Mouse (Mus musculus) small intestine, adult 2 months (tissue): ENCODE data around the gene Stk38. TPM values are rescaled to one million over a fixed set of nuclear protein-coding genes. Genes with fewer than 3 reads are reported as not detected.

Source experiments
- H3K27ac ChIP-seq: fragments of 200-500 bp; 2 replicates; pipeline ENCODE4 v1.5.1; 2012; ENCODE audit warnings: low read depth, low read length, control low read depth, inconsistent platforms; ENCODE audit not compliant: insufficient read depth
- H3K27me3 ChIP-seq: fragments of 200-500 bp; 2 replicates; pipeline ENCODE4 v1.6.1; 2012; ENCODE audit warnings: mild to moderate bottlenecking, moderate library complexity, low read length, inconsistent platforms; ENCODE audit not compliant: control insufficient read depth, insufficient read depth
- H3K36me3 ChIP-seq: fragments of 200-500 bp; 2 replicates; pipeline ENCODE4 v1.6.1; 2012; ENCODE audit warnings: mild to moderate bottlenecking, low read length, control low read depth, inconsistent platforms; ENCODE audit not compliant: control insufficient read depth, insufficient read depth
- H3K4me1 ChIP-seq: fragments of 200-500 bp; 2 replicates; pipeline ENCODE4 v1.6.1; 2012; ENCODE audit warnings: low read length, inconsistent platforms, mixed read lengths; ENCODE audit not compliant: control insufficient read depth, insufficient read depth, insufficient read length
- H3K4me3 ChIP-seq: fragments of 200-500 bp; 2 replicates; pipeline ENCODE4 v1.5.1; 2012; ENCODE audit warnings: low read depth, mild to moderate bottlenecking, control low read depth, inconsistent platforms, low read length, moderate library complexity
- CTCF ChIP-seq: fragments of 200-500 bp; IDR thresholded peaks from 2 replicates; pipeline ENCODE4 v1.5.1; 2012; ENCODE audit warnings: low read depth, mild to moderate bottlenecking, control low read depth, inconsistent platforms, low read length, moderate library complexity, mixed read lengths; ENCODE audit not compliant: insufficient replicate concordance, insufficient read length; ENCODE audit errors: extremely low read depth
- POLR2A ChIP-seq: fragments of 200-500 bp; IDR thresholded peaks from 2 replicates; pipeline ENCODE4 v1.6.1; 2012; ENCODE audit warnings: low read depth, mild to moderate bottlenecking, control low read depth, inconsistent platforms, low read length, moderate library complexity
- WGBS: fragments of 180-500 bp; shearing (Covaris S2); methylation state at CpG from one replicate; pipeline ENCODE4 v1.1.7; 2018; 5-methylcytosine and 5-hydroxymethylcytosine counted together
- polyA plus RNA-seq: library from polyadenylated mRNA; depleted of rRNA; stranded (reverse); fragments of >200 nt; gene quantifications from 2 replicates; pipeline ENCODE4 v1.2.3, GENCODE M21; 2012; rRNA removed

Gene Stk38
- 35.5 and 105 TPM in 2 replicates for polyA plus RNA-seq

DNA sequence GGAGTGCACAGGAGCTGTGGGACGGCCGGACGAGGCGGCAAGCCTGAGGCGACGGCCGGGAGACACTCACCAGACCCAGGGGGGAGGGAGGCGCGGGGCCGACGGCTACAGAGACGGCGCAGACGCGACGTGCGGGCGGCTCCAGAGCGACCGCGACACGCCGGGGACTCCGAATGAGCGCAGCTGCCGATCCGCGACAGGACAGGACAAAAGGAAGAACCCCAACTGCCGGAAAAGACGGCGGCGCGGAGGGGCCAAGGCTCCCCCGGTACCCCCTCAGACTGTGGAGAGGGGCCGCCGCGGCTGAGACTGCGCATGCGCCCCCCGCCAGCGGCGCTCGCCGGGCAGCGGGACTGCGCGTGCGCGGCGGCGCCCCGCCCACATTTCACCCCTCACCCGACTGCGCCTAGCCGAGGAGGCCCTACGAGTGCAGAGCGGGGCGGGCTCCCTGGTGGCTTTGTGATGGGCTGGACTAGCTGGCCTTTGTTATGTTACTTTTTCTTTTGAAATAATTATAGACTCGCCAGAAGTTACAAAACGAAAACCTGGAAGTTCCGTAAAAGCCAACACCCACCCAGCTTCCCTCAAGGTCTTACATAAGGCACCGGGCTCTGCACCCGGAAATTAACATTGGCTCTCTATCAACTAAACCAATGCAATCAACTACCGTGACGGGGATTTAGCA is at the start of gene Stk38:
TSS of gene Stk38 (minus strand) at position 355 of the 685 bp plus-strand sequence.
- under 1% methylated on average over 63 of the region's 65 CpGs for WGBS
- peak within 1 kb of the TSS; percentile 88 for H3K27ac ChIP-seq
- H3K4me1 ChIP-seq: peaks cover 10% of the 10 kb centered on the region; the same call in 1 of the 2 replicates
- H3K36me3 ChIP-seq: no peaks in the 10 kb centered on the region
- H3K27me3 ChIP-seq: no peaks in the 10 kb centered on the region
- peak within 1 kb of the TSS; percentile 75 for H3K4me3 ChIP-seq
- no peak for TF ChIP-seq CTCF
- TF ChIP-seq POLR2A: peak; percentile 84; the same call in 1 of the 2 replicates

DNA sequence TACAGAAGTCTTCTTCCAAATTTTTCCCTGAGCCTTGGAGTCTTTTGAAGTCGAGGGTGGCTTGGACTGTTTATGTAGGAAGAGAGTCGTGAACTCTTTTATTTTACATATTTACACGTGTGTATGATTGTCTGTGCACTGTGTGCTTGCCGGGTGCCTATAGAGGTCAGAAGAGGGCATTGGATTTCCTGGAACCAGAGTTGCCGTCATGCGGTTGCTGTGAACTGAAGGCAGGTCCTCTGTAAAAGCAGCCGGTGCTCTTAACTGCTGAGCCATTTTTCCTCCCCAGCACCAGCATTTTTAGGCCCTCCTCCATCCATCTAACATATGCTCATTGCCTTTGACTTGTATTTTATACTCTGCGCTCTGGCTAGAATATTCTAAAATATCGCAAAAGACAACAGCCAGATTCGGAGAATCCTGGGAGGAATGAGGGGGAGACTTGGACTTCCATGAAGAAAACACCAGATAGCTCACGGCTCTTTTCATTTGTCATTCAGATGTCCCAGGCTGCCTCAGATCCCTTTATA is 49.6 kb upstream of the Stk38 start:
- no peak overlapping the region for H3K4me3 ChIP-seq
- TF ChIP-seq CTCF (no peak), POLR2A (no peak)
- no peaks in the 10 kb centered on the region for H3K36me3 ChIP-seq
- H3K27me3 ChIP-seq: no peaks in the 10 kb centered on the region
- WGBS: 83% methylated on average over 11 of the region's 11 CpGs
- peaks cover 39% of the 10 kb centered on the region for H3K4me1 ChIP-seq
- no peak overlapping the region for H3K27ac ChIP-seq

DNA sequence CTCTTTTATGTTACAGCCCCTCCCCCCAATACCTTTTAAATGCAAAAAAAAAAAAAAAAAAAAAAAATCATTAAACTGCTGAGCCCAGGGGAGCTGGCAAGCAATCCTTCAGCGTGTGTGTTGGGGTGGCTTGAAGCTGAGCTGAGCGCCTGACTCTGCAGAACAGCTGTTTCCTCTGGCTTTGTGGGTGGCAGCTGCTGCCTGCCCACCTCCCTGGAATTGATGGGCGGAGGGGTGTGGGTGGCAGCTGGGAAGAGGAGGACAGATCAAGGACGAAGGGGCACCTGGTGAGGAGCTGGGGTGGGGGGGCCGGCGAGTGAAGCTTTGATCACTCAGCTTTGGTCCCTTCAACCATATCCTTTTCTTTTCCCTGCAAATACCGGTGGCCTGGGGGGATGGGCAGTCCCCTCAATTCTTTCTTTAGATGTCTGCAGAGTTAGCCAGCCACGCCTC is 48.9 kb upstream of the Stk38 start:
- H3K4me1 ChIP-seq: peaks cover 39% of the 10 kb centered on the region
- H3K36me3 ChIP-seq: no peaks in the 10 kb centered on the region
- H3K27me3 ChIP-seq: no peaks in the 10 kb centered on the region
- no peak overlapping the region for H3K27ac ChIP-seq
- no peak overlapping the region for H3K4me3 ChIP-seq
- 54% methylated on average over 8 of the region's 8 CpGs for WGBS
- TF ChIP-seq POLR2A (no peak), CTCF (no peak)

DNA sequence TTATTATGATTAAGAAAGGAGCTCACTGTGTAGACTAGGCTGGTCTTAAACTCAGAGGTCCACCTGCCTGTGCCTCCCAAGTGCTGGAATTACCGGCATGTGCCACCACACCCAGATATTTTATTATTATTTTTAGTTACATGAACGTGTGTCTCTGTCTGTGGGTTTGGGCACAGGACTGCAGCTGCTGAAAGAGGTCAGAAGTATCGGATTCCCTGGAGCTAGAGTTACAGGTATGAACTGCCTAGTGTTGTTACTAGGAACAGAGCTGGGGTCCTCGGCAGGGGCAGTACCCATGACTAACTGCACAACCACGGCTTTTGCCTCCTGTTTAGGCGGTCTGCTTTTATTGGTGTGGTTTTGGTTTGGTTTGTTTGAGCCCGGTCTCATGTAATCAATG is 48.4 kb upstream of the Stk38 start:
- Histone ChIP-seq H3K4me1 (peaks cover 39% of the 10 kb centered on the region), H3K4me3 (no peak overlapping the region), H3K27me3 (no peaks in the 10 kb centered on the region), H3K36me3 (no peaks in the 10 kb centered on the region), H3K27ac (no peak overlapping the region)
- 30% methylated on average over 7 of the region's 7 CpGs for WGBS
- TF ChIP-seq POLR2A (no peak), CTCF (no peak)

DNA sequence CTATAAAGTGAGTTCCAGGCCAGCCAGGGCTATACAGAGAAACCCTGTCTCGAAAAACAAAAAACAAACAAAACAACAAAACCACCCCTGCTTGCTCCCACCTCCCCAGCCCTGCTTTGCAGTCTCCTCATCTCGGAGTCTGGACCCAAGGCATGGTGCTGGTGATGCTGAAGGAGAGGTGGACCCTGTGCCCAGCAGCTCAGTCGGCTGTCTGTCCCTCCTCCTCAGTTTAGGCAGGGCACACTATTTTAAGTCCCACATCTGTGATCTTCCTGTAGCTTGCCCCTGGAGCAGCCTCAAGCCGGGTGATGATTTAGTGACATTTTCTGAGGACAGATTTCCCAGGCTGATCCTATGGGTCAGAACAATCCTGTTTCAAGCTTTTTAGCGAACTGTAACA is 47.8 kb upstream of the Stk38 start:
- TF ChIP-seq POLR2A (no peak), CTCF (no peak)
- Histone ChIP-seq H3K4me3 (no peak overlapping the region), H3K27me3 (no peaks in the 10 kb centered on the region), H3K4me1 (peaks cover 44% of the 10 kb centered on the region), H3K27ac (no peak overlapping the region), H3K36me3 (no peaks in the 10 kb centered on the region)
- WGBS: 81% methylated on average over 5 of the region's 5 CpGs

DNA sequence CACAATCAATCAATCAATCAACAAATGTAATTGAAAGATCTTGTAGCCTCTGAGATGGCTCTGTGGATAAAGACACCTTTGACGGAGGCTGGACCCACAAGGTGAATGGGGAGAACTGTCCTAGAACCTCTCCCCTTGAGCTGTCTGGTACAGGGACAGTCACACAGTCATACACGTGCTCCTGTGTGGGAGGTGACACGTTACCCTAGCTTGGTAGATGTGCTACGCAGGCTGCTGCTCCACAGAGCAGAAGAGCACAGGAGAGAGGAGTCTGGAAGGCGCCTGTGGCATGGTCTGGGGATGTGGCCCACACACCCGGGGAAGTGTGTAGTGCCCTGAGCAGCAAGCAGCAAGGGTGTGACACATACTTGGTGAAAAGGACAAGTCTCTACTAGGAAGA is 46.6 kb upstream of the Stk38 start:
- TF ChIP-seq POLR2A (no peak), CTCF (no peak)
- H3K4me1 ChIP-seq: peaks cover 41% of the 10 kb centered on the region
- H3K27ac ChIP-seq: peak overlapping the region; percentile 77; the same call in 1 of the 2 replicates
- 73% methylated on average over 6 of the region's 6 CpGs for WGBS
- H3K4me3 ChIP-seq: no peak overlapping the region
- H3K36me3 ChIP-seq: no peaks in the 10 kb centered on the region
- no peaks in the 10 kb centered on the region for H3K27me3 ChIP-seq

DNA sequence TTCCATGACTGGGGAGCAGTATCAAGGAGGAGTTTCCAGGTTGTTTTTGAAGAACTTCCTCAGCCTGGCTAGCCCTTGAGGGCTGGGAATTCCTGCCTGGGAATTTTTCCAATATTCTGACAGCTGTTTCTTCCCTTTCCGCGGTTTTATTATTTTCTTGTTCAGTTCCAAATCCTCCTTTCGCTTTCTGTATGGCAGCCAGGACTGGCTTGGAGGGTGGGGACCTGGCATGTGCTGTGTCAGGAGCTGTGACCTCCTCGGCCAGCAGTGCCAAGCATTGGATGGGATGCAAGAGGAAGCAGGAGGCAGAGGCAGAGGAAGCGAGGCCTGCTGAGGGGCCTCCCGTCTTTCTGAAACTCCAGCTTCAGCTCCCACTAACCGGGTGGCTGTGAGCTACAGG is 46.0 kb upstream of the Stk38 start:
- under 1% methylated on average over 7 of the region's 7 CpGs for WGBS
- Histone ChIP-seq H3K4me1 (peaks cover 43% of the 10 kb centered on the region), H3K27ac (peak overlapping the region; percentile 77)

More for the DNA sequence above, 46.0 kb upstream of the Stk38 start:
- Histone ChIP-seq H3K36me3 (no peaks in the 10 kb centered on the region), H3K27me3 (no peaks in the 10 kb centered on the region), H3K4me3 (no peak overlapping the region)
- TF ChIP-seq CTCF: no peak
- peak; percentile 30; the same call in 1 of the 2 replicates for TF ChIP-seq POLR2A
